Mouse (Mus musculus) thymus, postnatal 4 days (tissue): ENCODE measurements around the gene Cacng2.
"Not testable (repeated sequence)": the region's sequence is repeated elsewhere in the genome, so short reads cannot be mapped to it uniquely, and the experiment has no call there.

Experiments
- DNase-seq: peaks from one replicate; pipeline ENCODE4 v3.0.0; 2021

Gene Cacng2

GRCm38 (mm10) chr15:78081384-78081783 is 38.4 kb downstream of the Cacng2 start:
- DNase-seq: no peak

- DNase-seq: no peak
Measured at GRCm38 (mm10) chr15:78080326-78080725, 39.5 kb downstream of the Cacng2 start.

DNA sequence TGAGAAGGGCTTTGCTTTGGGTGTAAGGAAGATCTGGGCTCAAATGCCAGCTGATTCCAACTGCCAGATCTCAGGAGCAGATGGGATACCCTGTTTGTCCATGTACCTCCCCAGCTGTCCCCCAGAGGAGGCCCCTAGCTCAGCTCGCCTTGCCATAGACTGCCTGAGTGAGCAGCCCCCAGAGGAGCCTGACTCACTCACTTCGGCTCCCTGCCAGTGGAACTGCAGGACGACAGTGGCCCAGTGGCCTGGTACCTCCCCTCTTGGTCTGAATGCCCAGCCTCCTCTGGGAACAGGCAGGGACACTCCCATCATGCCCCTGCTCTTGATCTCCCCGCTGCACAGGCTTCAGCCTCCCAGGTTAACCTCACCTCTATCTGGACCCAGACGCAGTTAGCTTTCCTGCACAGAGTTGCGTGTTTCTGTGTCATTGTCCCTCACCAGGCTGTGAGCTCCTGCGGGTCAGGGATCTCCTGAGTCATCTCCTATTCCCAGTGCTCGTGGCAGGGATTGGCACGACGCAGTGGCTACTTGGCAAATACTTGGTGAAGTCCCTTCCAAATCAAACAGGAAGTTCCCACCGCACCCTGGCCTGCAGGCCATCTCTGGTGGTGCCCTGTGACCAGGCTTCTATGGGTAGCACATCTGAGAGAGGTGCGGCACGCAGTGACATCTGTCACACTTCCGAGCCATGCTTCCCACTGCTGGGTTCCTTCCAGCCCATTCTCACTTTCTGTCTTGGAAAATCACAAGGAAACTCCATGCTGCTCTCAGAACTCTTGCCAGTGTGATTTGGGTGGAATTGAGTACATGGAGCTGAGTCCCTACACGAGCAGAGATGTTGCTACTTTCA is 40.8 kb downstream of the Cacng2 start:
- DNase-seq: no peak

- DNase-seq: no peak
Measured at GRCm38 (mm10) chr15:78078206-78078605, 41.6 kb downstream of the Cacng2 start.

GRCm38 (mm10) chr15:78075921-78076320 is 43.9 kb downstream of the Cacng2 start:
- DNase-seq: no peak

DNA sequence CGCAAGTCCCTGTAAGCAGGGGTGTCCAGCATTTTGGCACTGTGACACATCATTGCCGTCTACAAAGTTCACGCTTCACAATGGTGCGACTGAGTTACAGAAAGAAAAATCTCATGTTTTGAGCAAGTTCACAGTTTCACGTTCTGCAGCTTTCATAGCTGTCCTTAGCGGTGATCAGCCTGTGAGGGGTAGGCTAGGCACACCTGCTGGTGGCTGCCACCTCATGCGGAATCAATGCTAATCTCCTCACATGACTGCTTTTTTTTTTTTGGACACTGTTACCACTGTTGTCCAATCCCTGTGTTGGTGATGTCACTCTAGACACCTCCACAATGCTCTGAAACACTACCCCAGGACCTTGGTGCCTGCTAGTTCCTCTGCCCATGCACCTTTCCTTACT is 46.7 kb downstream of the Cacng2 start:
- DNase-seq: no peak

GRCm38 (mm10) chr15:78066475-78066874 is 53.4 kb downstream of the Cacng2 start:
- DNase-seq: peak; percentile 82

DNA sequence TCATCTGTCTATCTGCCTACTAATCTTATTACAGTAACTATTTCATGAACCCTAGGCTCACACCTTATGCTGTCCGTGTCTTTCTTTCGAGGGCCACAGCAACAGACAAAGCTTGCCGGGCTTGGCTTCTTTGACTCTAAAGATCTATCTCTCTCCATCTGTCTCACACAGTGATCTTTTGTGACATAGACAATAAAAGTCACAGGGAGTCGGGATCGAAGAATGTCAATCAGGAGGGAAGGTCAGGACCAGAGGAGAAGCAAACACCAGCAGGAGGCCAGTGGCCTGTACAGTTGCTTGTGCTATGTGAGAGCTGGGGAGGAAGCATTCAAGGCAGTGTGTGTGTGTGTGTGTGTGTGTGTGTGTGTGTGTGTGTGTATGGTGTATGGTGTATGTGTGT is 54.3 kb downstream of the Cacng2 start:
- no peak for DNase-seq

- DNase-seq: no peak
Measured at GRCm38 (mm10) chr15:78064340-78064739, 55.5 kb downstream of the Cacng2 start.

DNA sequence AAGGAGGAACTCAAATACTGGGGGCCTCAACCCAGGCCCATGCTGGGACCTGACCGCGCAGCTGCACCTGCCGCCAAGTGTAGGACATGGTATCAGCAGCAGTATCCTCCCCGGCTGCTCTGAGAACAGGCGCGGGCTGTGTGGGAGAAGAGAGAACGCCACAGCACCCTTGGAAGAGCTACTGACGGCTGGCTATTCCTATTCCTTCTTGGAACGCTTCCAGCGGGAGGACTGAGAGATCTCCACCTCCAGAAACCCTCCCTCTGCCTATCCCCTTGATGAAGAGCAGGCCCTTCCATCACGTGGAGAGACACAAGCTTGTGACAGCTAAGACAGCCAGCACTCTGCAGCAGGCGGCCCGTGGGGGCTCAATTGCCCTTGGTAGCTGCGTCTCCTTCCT is 57.4 kb downstream of the Cacng2 start:
- no peak for DNase-seq

DNA sequence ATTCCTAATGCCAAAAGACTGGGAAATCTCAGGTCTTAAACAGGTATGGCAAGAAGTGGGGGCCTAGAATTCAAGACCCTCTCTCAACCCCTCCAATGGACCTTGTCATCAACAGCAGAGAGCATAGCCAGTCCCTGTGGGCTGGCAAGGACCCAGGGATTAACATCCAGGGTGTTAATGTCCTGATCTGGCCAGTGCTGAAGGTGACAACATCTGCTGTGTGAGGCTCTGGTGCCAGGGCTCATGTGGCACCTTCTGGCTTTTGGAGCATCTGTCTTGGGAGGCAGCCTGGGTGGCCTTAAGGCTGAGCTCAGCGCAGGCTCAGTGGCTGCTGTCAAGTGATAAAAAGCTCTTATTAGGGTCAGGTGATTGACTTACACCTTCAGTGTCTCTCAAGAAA is 62.9 kb downstream of the Cacng2 start:
- DNase-seq: no peak

DNA sequence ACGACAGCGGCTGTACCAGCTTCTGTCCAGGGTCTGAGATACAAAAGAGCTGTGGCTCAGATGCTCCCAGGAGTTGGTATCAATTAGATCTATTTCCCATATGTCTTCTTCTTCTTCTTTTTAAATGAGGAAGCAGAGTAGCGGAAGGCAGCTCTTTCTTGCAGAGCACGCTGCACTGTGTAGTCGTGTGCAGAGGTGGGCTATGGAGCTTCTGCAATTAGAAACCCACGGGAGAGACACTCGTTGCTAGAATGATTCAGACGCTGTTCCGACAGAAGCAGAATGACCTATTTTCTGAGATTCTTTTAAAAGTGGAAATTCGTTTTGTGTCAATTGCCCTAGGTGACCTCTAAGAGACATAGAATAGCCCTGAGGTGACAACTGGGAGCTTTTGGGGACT is 69.1 kb downstream of the Cacng2 start:
- no peak for DNase-seq

DNA sequence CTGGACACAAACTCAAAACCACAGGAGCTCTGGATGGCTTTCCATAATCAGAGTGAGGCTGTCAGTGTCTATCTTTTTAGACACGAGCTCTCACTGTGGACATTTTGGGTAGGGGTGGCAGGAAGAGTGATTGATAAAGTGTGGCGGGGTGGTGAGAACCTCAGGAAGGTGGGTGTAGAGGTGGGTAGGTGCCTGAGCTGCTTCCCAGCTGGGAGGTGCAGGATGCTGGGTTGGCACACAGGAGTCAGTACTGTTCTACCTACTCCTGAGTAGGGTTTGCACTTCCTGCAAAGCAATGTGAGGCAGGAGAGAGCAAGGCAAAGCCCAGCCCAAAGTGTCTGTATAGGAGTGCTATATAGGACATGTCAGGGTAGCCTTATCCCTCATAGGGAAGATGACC is 69.9 kb downstream of the Cacng2 start:
- DNase-seq: no peak

DNA sequence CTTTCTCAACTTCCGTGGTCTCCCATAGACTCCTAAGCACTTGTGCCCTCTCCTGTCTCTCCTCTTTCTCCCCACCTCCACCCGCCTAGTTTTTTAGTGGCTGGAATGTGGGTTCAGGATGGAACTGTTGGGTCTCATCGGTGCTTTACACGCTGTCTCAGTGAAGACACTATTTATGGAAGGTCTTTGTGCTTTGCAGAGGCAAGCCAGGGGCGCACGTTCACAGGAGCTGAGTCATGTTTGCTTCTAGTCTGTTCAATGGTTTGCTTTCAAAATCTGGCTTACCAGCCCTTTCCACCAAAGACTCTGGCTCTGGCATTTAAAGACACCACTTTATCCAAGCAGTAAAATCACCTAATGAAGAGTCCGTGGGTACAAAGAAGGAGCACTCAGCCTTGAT is 74.0 kb downstream of the Cacng2 start:
- no peak for DNase-seq

DNA sequence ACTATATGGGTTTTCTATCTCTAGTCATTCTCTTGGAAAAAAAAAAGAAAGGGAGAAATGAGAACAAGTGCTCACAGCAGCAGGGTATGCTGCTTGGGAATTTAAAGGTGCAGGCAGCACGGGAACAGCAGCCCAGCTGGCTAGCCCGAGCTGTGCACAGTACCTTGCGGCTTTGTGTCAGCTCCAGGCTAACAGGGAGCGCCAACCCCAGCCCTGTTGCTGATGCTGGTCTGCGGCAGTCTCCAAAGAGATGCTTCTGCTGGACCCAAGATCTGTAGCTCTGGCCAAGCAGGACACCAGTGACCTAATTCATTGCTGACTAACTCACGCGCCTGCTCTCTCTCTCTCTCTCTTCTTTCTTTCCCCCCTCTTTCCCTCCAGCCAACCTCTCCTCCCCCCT is 74.5 kb downstream of the Cacng2 start:
- DNase-seq: no peak

GRCm38 (mm10) chr15:78044826-78045225 is 75.0 kb downstream of the Cacng2 start:
- DNase-seq: no peak

DNA sequence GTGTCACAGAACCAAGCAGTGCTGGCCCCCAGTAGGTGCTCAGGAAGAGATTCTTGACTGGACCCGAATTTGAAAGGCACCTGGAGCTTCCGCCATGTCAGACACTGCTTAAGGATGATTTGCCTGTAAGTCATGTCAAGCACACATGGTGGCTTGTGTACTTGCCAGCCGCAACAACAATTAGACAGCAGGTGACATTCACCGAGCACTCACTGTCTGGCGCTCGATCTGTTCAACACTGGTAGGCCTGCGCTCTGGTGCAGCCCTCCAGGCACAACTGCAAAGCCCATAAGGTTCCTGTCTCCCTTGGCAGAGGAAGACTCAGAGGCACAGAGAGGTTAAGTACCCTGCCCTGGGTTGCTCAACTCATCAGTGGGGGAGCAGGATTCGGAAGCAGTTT is 77.1 kb downstream of the Cacng2 start:
- no peak for DNase-seq

DNA sequence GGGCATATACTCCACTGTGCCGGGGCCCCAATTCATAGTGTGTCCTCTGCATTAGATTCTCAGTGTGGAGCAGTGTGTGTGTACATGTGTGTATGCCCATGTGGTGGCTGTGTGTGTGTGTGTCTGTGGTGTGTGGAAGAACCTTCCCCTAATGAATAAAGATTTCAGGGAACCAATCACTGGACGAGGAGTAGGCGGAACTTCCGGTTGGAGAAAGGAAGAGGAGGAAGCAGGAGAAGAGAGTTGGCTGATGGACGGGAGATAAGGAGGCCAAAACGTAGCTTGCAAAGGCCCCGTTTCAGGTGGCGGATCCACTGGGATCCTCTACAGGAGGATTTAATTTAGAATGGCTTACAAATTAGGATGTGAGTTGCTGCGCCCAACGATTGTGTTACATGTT is 82.2 kb downstream of the Cacng2 start:
- DNase-seq: no peak

DNA sequence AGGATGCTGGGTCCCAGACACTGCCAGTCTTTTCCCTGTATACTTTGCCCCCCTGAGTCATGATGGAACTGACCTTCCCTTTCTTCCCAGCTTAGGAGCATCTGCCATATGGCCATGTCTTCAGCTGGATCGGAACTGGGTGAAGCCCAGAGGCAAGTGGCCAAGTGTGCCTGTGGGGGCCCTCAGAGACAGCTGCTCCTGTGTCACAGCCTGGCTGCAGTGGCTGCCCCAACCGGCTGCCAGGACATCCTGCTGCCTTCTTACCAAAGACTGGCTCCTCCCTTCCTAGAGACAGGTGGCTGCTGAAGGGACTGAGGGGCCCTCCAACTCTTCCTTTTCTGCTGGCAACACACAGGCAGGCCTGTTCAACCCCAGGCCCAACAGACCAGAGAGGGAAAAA is 83.2 kb downstream of the Cacng2 start:
- no peak for DNase-seq

DNA sequence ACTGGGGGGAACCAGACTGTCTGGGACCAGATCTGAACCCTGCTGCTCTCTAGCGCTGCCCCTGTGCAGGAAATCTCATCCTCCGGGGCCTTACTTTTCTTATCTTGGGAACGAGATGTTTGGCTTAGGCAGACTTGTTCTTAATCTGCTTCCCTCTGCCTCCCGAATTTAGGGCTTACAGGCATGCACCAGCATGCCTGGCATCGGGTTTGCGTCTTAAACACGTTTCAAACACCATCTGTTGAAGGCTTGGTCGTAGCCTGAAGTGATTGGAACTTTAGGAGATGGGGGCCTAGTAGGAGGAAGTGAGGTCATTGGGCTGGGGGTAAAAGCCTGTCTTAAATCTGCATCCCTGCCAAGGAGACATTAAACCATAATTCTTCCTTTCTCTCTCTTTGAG is 89.9 kb downstream of the Cacng2 start:
- DNase-seq: no peak

DNA sequence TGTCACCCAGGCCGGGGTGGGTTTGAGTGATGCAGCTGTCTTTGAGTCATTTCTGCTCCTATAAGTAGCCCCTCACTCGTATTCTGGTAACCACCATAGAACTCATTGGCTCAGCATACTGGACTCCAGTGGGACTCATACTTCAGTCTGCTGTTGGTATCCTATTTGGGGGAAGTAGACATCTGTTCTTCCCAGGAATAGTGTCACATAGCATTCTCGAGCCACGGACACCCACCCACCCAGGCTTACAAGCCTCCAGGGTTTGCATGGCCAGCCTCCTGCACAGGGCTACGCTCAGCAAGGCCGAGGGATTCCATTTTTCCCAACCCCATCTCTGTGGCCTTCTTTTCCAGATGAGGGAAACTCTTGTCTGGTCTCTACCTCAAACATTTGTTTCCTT is 93.3 kb downstream of the Cacng2 start:
- no peak for DNase-seq

DNA sequence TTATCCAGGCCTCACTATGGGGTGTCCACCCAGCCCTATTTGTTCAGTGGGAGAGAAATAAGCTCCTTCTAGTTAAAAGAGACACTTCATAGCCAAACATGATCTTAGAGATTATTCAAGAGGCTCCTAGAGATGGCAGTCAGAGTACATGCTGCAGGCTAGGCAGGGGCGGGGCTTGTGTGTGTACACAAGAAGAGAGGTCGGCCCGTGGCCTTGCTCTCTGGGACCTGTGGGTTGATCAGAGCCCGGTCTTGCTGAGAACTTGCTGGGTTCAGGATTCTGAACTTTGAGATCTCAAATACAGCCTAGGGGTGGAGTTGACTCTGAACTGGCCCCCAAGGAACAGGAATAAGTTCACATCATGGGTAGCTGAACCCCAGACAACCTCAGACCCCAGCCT is 95.6 kb downstream of the Cacng2 start:
- DNase-seq: no peak

- no peak for DNase-seq
Measured at GRCm38 (mm10) chr15:78014046-78014445, 105.8 kb downstream of the Cacng2 start.

GRCm38 (mm10) chr15:78008206-78008605 is 111.6 kb downstream of the Cacng2 start:
- DNase-seq: not testable (repeated sequence)

- peak; percentile 30 for DNase-seq
Measured at GRCm38 (mm10) chr15:78003929-78004328, 115.9 kb downstream of the Cacng2 start.
